Mouse (Mus musculus) limb, embryonic 14.5 days (tissue): Measurements from ENCODE around the gene Ces2c. TPM values are rescaled to one million over a fixed set of nuclear protein-coding genes. Genes with fewer than 3 reads are reported as not detected.

Source experiments
- ATAC-seq: fragments of 200-750 bp; cut with Nextera tagmentation; 2 replicates; pipeline ENCODE4 v1.8.0; 2017; ENCODE audit warnings: low read depth, moderate number of reproducible peaks, moderate TSS enrichment; ENCODE audit not compliant: low FRiP score
- DNase-seq: peaks from one replicate; pipeline ENCODE4 v3.0.0-alpha.2; 2015; ENCODE audit warnings: low spot score
- H3K27ac ChIP-seq: fragments of 300-500 bp; sonication (generic); replicated peaks from 2 replicates; pipeline ENCODE4 v1.5.1; 2014; ENCODE audit warnings: low read depth, mild to moderate bottlenecking, low read length, moderate library complexity, mixed read lengths
- H3K27me3 ChIP-seq: fragments of 300-500 bp; sonication (generic); 2 replicates; pipeline ENCODE4 v1.6.1; 2014; ENCODE audit warnings: low read length, mixed read lengths; ENCODE audit not compliant: control insufficient read depth, insufficient read depth
- H3K36me3 ChIP-seq: fragments of 300-500 bp; sonication (generic); 2 replicates; pipeline ENCODE4 v1.6.1; 2014; ENCODE audit warnings: mild to moderate bottlenecking, low read length, moderate library complexity, mixed read lengths; ENCODE audit not compliant: control insufficient read depth, insufficient read depth
- H3K4me1 ChIP-seq: fragments of 300-500 bp; sonication (generic); 2 replicates; pipeline ENCODE4 v1.6.1; 2014; ENCODE audit warnings: antibody characterized with exemption, low read length, mixed read lengths; ENCODE audit not compliant: control insufficient read depth, insufficient read depth
- H3K4me2 ChIP-seq: fragments of 300-500 bp; sonication (generic); replicated peaks from 2 replicates; pipeline ENCODE4 v1.6.1; 2014; ENCODE audit warnings: low read depth, mild to moderate bottlenecking, low read length, moderate library complexity; ENCODE audit not compliant: severe bottlenecking
- H3K4me3 ChIP-seq: fragments of 300-500 bp; sonication (generic); replicated peaks from 2 replicates; pipeline ENCODE4 v1.5.1; 2014; ENCODE audit warnings: low read length
- H3K9ac ChIP-seq: fragments of 300-500 bp; sonication (generic); 2 replicates; pipeline ENCODE4 v1.6.1; 2014; ENCODE audit warnings: mild to moderate bottlenecking, low read depth, low read length, moderate library complexity; ENCODE audit not compliant: severe bottlenecking
- H3K9me3 ChIP-seq: fragments of 300-500 bp; sonication (generic); 2 replicates; pipeline ENCODE4 v1.6.1; 2016; ENCODE audit warnings: low read length; ENCODE audit not compliant: control insufficient read depth
- POLR2A ChIP-seq: fragments of 200-500 bp; IDR thresholded peaks from 2 replicates; pipeline ENCODE4 v1.8.0; 2012; ENCODE audit warnings: inconsistent platforms, mild to moderate bottlenecking, moderate library complexity, borderline replicate concordance; ENCODE audit not compliant: insufficient read depth, insufficient read length; ENCODE audit errors: extremely low read depth
- WGBS: fragments of 180-500 bp; shearing (Covaris S2); extraction: QIAGEN DNeasy Blood & Tissue Kit; methylation state at CpG from one replicate; pipeline ENCODE4 v1.1.7; 2014; 5-methylcytosine and 5-hydroxymethylcytosine counted together
- polyA plus RNA-seq, 2 experiments: library from polyadenylated mRNA; depleted of rRNA in 1 of 2; stranded (reverse) in 1 of 2; unstranded in 1 of 2; fragments of >200 nt; fragmentation: Nextera tagmentation in 1 of 2; extraction: Ambion mirVana in 1 of 2; gene quantifications; 2 replicates each; pipeline versions ENCODE4 v1.2.1 to v1.2.3; 2012 to 2014

The Ces2c gene
- 0.03 TPM in 1 of 2 replicates, not detected in the other for polyA plus RNA-seq (2012; rRNA removed)
- not detected in 2 replicates for polyA plus RNA-seq (2014; fragmentation: Nextera tagmentation; extraction: Ambion mirVana)

- WGBS = 81% methylated on average over 3 of the region's 3 CpGs
Measured at GRCm38 (mm10) chr8:104846831-104847230, at the start of gene Ces2c. Gene Ces2c (plus strand): TSS chr8:104847068.

DNA sequence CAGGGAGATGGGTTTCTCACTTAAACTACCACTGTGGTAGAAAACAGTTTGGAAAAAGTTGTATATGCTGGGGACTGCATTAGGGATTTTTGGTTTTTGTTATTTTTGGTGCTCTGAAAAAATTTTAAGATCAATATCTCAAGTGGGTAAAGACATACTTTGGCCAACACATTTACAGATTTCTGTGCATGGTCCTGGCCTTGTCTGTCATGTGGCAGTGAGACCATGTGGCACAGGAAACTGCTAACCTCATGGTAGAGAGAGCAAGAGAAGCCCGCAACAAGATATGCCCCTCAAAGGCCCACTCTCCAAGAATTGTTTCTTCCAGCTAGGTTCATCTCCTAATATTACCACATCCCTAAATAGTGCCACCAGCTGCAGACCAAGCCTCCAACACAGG lies 47.5 kb upstream of the Ces2c start:
- no peak overlapping the region for H3K9ac ChIP-seq
- no peaks in the 10 kb centered on the region for H3K9me3 ChIP-seq
- 77% methylated on average over 1 of the region's 1 CpGs for whole genome bisulfite sequencing
- no peak for TF ChIP-seq POLR2A
- no peak overlapping the region for H3K4me2 ChIP-seq
- ATAC-seq (no peak), DNase-seq (no peak)
- H3K4me1 ChIP-seq = no peaks in the 10 kb centered on the region
- no peak overlapping the region for H3K4me3 ChIP-seq
- no peak overlapping the region for H3K27ac ChIP-seq
- H3K36me3 ChIP-seq = no peaks in the 10 kb centered on the region
- no peaks in the 10 kb centered on the region for H3K27me3 ChIP-seq

More at GRCm38 (mm10) chr8:104846831-104847230, at the start of gene Ces2c:
- no peak within 1 kb of the TSS for H3K4me3 ChIP-seq
- TF ChIP-seq POLR2A = no peak
- no peak within 1 kb of the TSS for H3K4me2 ChIP-seq
- no peaks in the 10 kb centered on the region for H3K36me3 ChIP-seq
- no peak within 1 kb of the TSS for H3K9ac ChIP-seq
- no peaks in the 10 kb centered on the region for H3K4me1 ChIP-seq
- ATAC-seq = no peak
- no peaks in the 10 kb centered on the region for H3K27me3 ChIP-seq
- no peak for DNase-seq
- no peaks in the 10 kb centered on the region for H3K9me3 ChIP-seq
- no peak within 1 kb of the TSS for H3K27ac ChIP-seq

DNA sequence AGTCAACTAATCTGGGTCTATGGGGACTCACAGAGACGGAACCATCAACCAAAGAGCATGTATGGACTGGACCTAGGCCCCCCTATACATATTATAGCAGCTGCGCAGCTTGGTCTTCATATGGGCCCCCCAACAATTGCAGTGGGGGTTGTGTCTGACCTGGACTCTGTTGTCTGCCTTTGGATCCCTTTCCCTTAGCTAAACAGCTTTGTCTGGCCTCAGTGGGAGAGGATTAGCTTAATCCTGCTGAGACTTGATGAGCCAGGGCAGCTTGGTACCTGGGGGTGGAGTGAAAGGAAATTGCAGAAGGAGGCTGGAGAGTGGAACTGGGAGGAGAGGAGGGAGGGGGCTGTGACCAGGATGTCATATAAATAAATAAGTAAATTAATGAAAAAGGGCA lies 40.7 kb upstream of the Ces2c start:
- Histone ChIP-seq H3K27ac (no peak overlapping the region), H3K9ac (no peak overlapping the region), H3K27me3 (no peaks in the 10 kb centered on the region), H3K4me3 (no peak overlapping the region), H3K9me3 (no peaks in the 10 kb centered on the region), H3K4me2 (no peak overlapping the region), H3K36me3 (no peaks in the 10 kb centered on the region), H3K4me1 (no peaks in the 10 kb centered on the region)
- 21% methylated on average over 2 of the region's 2 CpGs for WGBS
- DNase-seq (no peak), ATAC-seq (no peak)
- no peak for TF ChIP-seq POLR2A

GRCm38 (mm10) chr8:104808542-104809413 lies 38.1 kb upstream of the Ces2c start:
- ATAC-seq = no peak
- 82% methylated on average over 7 of the region's 7 CpGs for WGBS

DNA sequence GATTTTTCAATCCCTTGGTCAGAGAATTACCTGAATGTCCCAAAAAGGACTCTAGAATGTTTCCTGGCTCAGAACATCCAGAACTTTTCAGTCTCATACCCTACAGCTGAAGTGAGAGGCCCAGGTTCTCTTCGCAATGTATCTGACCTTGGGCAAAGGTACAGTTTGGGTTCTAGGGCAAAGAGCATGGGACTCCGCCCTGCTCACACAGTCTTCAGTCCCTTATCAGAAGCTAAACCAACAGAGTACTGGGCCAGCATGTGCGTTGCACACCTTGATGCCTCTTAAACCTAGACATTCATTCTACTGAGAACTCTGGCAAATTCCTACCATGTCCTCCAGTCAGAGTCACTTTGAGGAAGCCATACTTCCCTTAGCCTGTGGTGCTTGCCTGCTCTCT lies 37.4 kb upstream of the Ces2c start:
- WGBS = 93% methylated on average over 3 of the region's 3 CpGs
- no peak for DNase-seq
- H3K27me3 ChIP-seq = no peaks in the 10 kb centered on the region
- H3K9ac ChIP-seq = no peak overlapping the region
- H3K4me1 ChIP-seq = no peaks in the 10 kb centered on the region
- H3K4me2 ChIP-seq = no peak overlapping the region
- ATAC-seq = no peak
- H3K36me3 ChIP-seq = no peaks in the 10 kb centered on the region
- no peak overlapping the region for H3K27ac ChIP-seq
- H3K4me3 ChIP-seq = no peak overlapping the region
- no peaks in the 10 kb centered on the region for H3K9me3 ChIP-seq
- TF ChIP-seq POLR2A = no peak

More at GRCm38 (mm10) chr8:104808542-104809413, 38.1 kb upstream of the Ces2c start:
- Histone ChIP-seq H3K9ac (no peak overlapping the region), H3K36me3 (no peaks in the 10 kb centered on the region), H3K9me3 (no peaks in the 10 kb centered on the region), H3K27ac (no peak overlapping the region), H3K4me3 (no peak overlapping the region), H3K4me2 (no peak overlapping the region), H3K27me3 (no peaks in the 10 kb centered on the region), H3K4me1 (no peaks in the 10 kb centered on the region)
- no peak for TF ChIP-seq POLR2A
- no peak for DNase-seq
